Mouse (Mus musculus): ENCODE results near the gene Eno1. TPM values are rescaled to one million over a fixed set of nuclear protein-coding genes. Genes with fewer than 3 reads are reported as not detected.

Gene Eno1
- total and polyA plus RNA-seq, 3 experiments, result 254 to 5,492 (median 737) TPM

- Histone ChIP-seq H3K4me1 (ENCODE audit: control insufficient read depth in 1 of 2, insufficient read depth in 2 of 2, low read length in 2 of 2) (peaks cover 9 to 12% of the 10 kb centered on the region in 2 experiments), H3K79me2 (ENCODE audit: control insufficient read depth, insufficient read depth, low read length, poor library complexity) (no peaks in the 10 kb centered on the region), H3K27ac (ENCODE audit: control insufficient read depth, low read depth, low read length) (no peak overlapping the region), H3K27me3 (ENCODE audit: control insufficient read depth in 1 of 2, insufficient read depth in 2 of 2, low read length in 2 of 2) (no peaks in the 10 kb centered on the region), H3K36me3 (ENCODE audit: control insufficient read depth in 1 of 2, insufficient read depth in 2 of 2, low read length in 2 of 2) (peaks cover 0 to 7% of the 10 kb centered on the region in 2 experiments; a peak in 1 of 4 replicates), H3K4me3 (ENCODE audit: control insufficient read depth in 1 of 2, insufficient read depth in 1 of 2, low read depth in 2 of 2, low read length in 2 of 2) (no peak overlapping the region), H3K9me3 (replicated peaks; ENCODE audit: insufficient read depth, low read length) (no peaks in the 10 kb centered on the region), H3K9ac (ENCODE audit: control insufficient read depth, low read depth, low read length, poor library complexity, severe bottlenecking) (no peak overlapping the region)
- peak; percentile 45; the same call in 1 of the 2 replicates for TF ChIP-seq USF1 (IDR thresholded peaks at IDR 0.05; ENCODE audit: low read depth, low read length)
- TF ChIP-seq RCOR1 (IDR thresholded peaks at IDR 0.05; ENCODE audit: low read depth, low read length), result no peak
- no peak for TF ChIP-seq HCFC1 (IDR thresholded peaks at IDR 0.05; ENCODE audit: low read depth, low read length)
- TF ChIP-seq BHLHE40 (IDR thresholded peaks at IDR 0.05; ENCODE audit: borderline replicate concordance, low read depth, low read length), result no peak
- no peak for DNase-seq (ENCODE audit: low read depth, low spot score)
Observed at GRCm38 (mm10) chr4:150198268-150198667, 38.3 kb upstream of the Eno1 start.

GRCm38 (mm10) chr4:150201232-150201631, 35.3 kb upstream of the Eno1 start, which contains the start of gene Car6:
Gene Car6, minus strand, starts transcription at chr4:150201332.
- Histone ChIP-seq H3K9ac (ENCODE audit: control insufficient read depth, low read depth, low read length, poor library complexity, severe bottlenecking) (no peak within 1 kb of the TSS), H3K9me3 (replicated peaks; ENCODE audit: insufficient read depth, low read length) (no peaks in the 10 kb centered on the region), H3K4me1 (ENCODE audit: control insufficient read depth in 1 of 2, insufficient read depth in 2 of 2, low read length in 2 of 2) (peaks cover 9 to 14% of the 10 kb centered on the region in 2 experiments), H3K27ac (ENCODE audit: control insufficient read depth, low read depth, low read length) (no peak within 1 kb of the TSS), H3K36me3 (ENCODE audit: control insufficient read depth in 1 of 2, insufficient read depth in 2 of 2, low read length in 2 of 2) (peaks cover 0 to 7% of the 10 kb centered on the region in 2 experiments; a peak in 1 of 4 replicates), H3K4me3 (ENCODE audit: control insufficient read depth in 1 of 2, insufficient read depth in 1 of 2, low read depth in 2 of 2, low read length in 2 of 2) (no peak within 1 kb of the TSS), H3K79me2 (ENCODE audit: control insufficient read depth, insufficient read depth, low read length, poor library complexity) (no peaks in the 10 kb centered on the region), H3K27me3 (ENCODE audit: control insufficient read depth in 1 of 2, insufficient read depth in 2 of 2, low read length in 2 of 2) (no peaks in the 10 kb centered on the region; a peak in 1 of 4 replicates)
- TF ChIP-seq NRF1 (IDR thresholded peaks at IDR 0.05; ENCODE audit: insufficient read depth, low read depth, low read length, poor library complexity, severe bottlenecking), result no peak
- TF ChIP-seq POLR2AphosphoS5 (IDR thresholded peaks at IDR 0.05; ENCODE audit: borderline replicate concordance, low read depth, low read length), result no peak
- no peak for TF ChIP-seq CHD1 (IDR thresholded peaks at IDR 0.05; ENCODE audit: low read depth, low read length)
- TF ChIP-seq UBTF (IDR thresholded peaks at IDR 0.05; ENCODE audit: borderline replicate concordance, insufficient read depth, low read depth, low read length), result no peak
- no peak for TF ChIP-seq TCF12 (IDR thresholded peaks at IDR 0.05; ENCODE audit: low read depth, low read length)
- TF ChIP-seq CHD2 (IDR thresholded peaks at IDR 0.05; ENCODE audit: low read length), result no peak
- TF ChIP-seq NELFE (IDR thresholded peaks at IDR 0.05; ENCODE audit: low read depth, low read length), result no peak
- TF ChIP-seq MYC (IDR thresholded peaks at IDR 0.05; ENCODE audit: low read depth, low read length), result no peak
- DNase-seq (ENCODE audit: low read depth, low spot score), result no peak

- Histone ChIP-seq H3K79me2 (ENCODE audit: control insufficient read depth, insufficient read depth, low read length, poor library complexity) (no peaks in the 10 kb centered on the region), H3K36me3 (ENCODE audit: control insufficient read depth in 1 of 2, insufficient read depth in 2 of 2, low read length in 2 of 2) (peaks cover 0 to 7% of the 10 kb centered on the region in 2 experiments; a peak in 1 of 4 replicates), H3K27me3 (ENCODE audit: control insufficient read depth in 1 of 2, insufficient read depth in 2 of 2, low read length in 2 of 2) (no peaks in the 10 kb centered on the region; a peak in 1 of 4 replicates), H3K27ac (ENCODE audit: control insufficient read depth, low read depth, low read length) (peak overlapping the region; percentile 58), H3K9ac (ENCODE audit: control insufficient read depth, low read depth, low read length, poor library complexity, severe bottlenecking) (peak overlapping the region; percentile 61), H3K4me3 (ENCODE audit: control insufficient read depth in 1 of 2, insufficient read depth in 1 of 2, low read depth in 2 of 2, low read length in 2 of 2) (peak overlapping the region; percentile 25 to 49; a peak in 3 of 4 replicates), H3K9me3 (replicated peaks; ENCODE audit: insufficient read depth, low read length) (no peaks in the 10 kb centered on the region), H3K4me1 (ENCODE audit: control insufficient read depth in 1 of 2, insufficient read depth in 2 of 2, low read length in 2 of 2) (peaks cover 9 to 14% of the 10 kb centered on the region in 2 experiments)
- peak; percentile 90 for DNase-seq (ENCODE audit: low read depth, low spot score)
- no peak for TF ChIP-seq GABPA (IDR thresholded peaks at IDR 0.05; ENCODE audit: low read depth, low read length)
- TF ChIP-seq POLR2AphosphoS5 (IDR thresholded peaks at IDR 0.05; ENCODE audit: borderline replicate concordance, low read depth, low read length), result no peak
- TF ChIP-seq KAT2A (conservative IDR thresholded peaks at IDR 0.05; ENCODE audit: low read depth, low read length), result no peak
- peak in 1 of 2 experiments; percentile 54; a peak in 1 of 4 replicates for TF ChIP-seq POLR2A (IDR thresholded peaks at IDR 0.05; ENCODE audit: control insufficient read depth in 1 of 2, insufficient read depth in 1 of 2, low read depth in 1 of 2, low read length in 2 of 2, poor library complexity in 1 of 2)
- TF ChIP-seq E2F4 (IDR thresholded peaks at IDR 0.05; ENCODE audit: borderline replicate concordance, low read depth, low read length), result no peak
- TF ChIP-seq TAL1 (IDR thresholded peaks at IDR 0.05; ENCODE audit: low read length), result no peak
- TF ChIP-seq USF1 (IDR thresholded peaks at IDR 0.05; ENCODE audit: low read depth, low read length), result no peak
- peak; percentile 63 for TF ChIP-seq RCOR1 (IDR thresholded peaks at IDR 0.05; ENCODE audit: low read depth, low read length)
- TF ChIP-seq NRF1 (IDR thresholded peaks at IDR 0.05; ENCODE audit: insufficient read depth, low read depth, low read length, poor library complexity, severe bottlenecking), result no peak
- 0 out of 2 replicates have a peak, but pooled peaks have one; percentile 51 for TF ChIP-seq SIN3A (IDR thresholded peaks at IDR 0.05; ENCODE audit: low read length)
- TF ChIP-seq UBTF (IDR thresholded peaks at IDR 0.05; ENCODE audit: borderline replicate concordance, insufficient read depth, low read depth, low read length), result no peak
- TF ChIP-seq CHD1 (IDR thresholded peaks at IDR 0.05; ENCODE audit: low read depth, low read length), result no peak
- peak; percentile 49; the same call in 1 of the 2 replicates for TF ChIP-seq MAZ (IDR thresholded peaks at IDR 0.05; ENCODE audit: low read depth, low read length)
- TF ChIP-seq ZC3H11A (IDR thresholded peaks at IDR 0.05; ENCODE audit: low read depth, low read length), result no peak
- TF ChIP-seq ZKSCAN1 (IDR thresholded peaks at IDR 0.05; ENCODE audit: low read depth, low read length), result no peak
- no peak for TF ChIP-seq ZNF384 (IDR thresholded peaks at IDR 0.05; ENCODE audit: low read depth, low read length)
- TF ChIP-seq TBP (IDR thresholded peaks at IDR 0.05; ENCODE audit: low read depth, low read length), result peak; percentile 69
- TF ChIP-seq MAFK (IDR thresholded peaks at IDR 0.05; ENCODE audit: borderline replicate concordance, low read depth, low read length), result no peak
Observed at GRCm38 (mm10) chr4:150202702-150203101, 33.8 kb upstream of the Eno1 start.

Data from MEL (cell line).